Mouse (Mus musculus) limb, embryonic 11.5 days (tissue): ENCODE measurements around the gene Zfp691. TPM values are rescaled to one million over a fixed set of nuclear protein-coding genes. Genes with fewer than 3 reads are reported as not detected.

Source experiments
- ATAC-seq: fragments of 200-750 bp; cut with Nextera tagmentation; 2 replicates; pipeline ENCODE4 v1.8.0; 2017; ENCODE audit warnings: low read depth; ENCODE audit not compliant: insufficient number of reproducible peaks, low FRiP score, low TSS enrichment
- DNase-seq: peaks from one replicate; pipeline ENCODE4 v3.0.0-alpha.2; 2015; ENCODE audit warnings: low spot score
- H3K27ac ChIP-seq: fragments of 300-500 bp; sonication (generic); replicated peaks from 2 replicates; pipeline ENCODE4 v1.5.1; 2014; ENCODE audit warnings: low read depth, mild to moderate bottlenecking, low read length
- H3K27me3 ChIP-seq: fragments of 300-500 bp; sonication (generic); 2 replicates; pipeline ENCODE4 v1.6.1; 2014; ENCODE audit warnings: mild to moderate bottlenecking, low read length, mixed read lengths; ENCODE audit not compliant: control insufficient read depth, insufficient read depth
- H3K36me3 ChIP-seq: fragments of 300-500 bp; sonication (generic); 2 replicates; pipeline ENCODE4 v1.6.1; 2014; ENCODE audit warnings: mild to moderate bottlenecking, low read length, moderate library complexity, mixed read lengths; ENCODE audit not compliant: control insufficient read depth, insufficient read depth
- H3K4me1 ChIP-seq: fragments of 300-500 bp; sonication (generic); 2 replicates; pipeline ENCODE4 v1.6.1; 2014; ENCODE audit warnings: low read length, mixed read lengths; ENCODE audit not compliant: control insufficient read depth, insufficient read depth
- H3K4me2 ChIP-seq: fragments of 300-500 bp; sonication (generic); 2 replicates; pipeline ENCODE4 v1.6.1; 2014; ENCODE audit warnings: low read depth, mild to moderate bottlenecking, moderate library complexity; ENCODE audit not compliant: severe bottlenecking
- H3K4me3 ChIP-seq: fragments of 300-500 bp; sonication (generic); 2 replicates; pipeline ENCODE4 v1.5.1; 2014; ENCODE audit warnings: low read depth, low read length
- H3K9ac ChIP-seq: fragments of 300-500 bp; sonication (generic); 2 replicates; pipeline ENCODE4 v1.6.1; 2014; ENCODE audit warnings: mild to moderate bottlenecking, low read length
- H3K9me3 ChIP-seq: fragments of 300-500 bp; sonication (generic); 2 replicates; pipeline ENCODE4 v1.6.1; 2016; ENCODE audit warnings: low read length; ENCODE audit not compliant: control insufficient read depth
- whole genome bisulfite sequencing: fragments of 180-500 bp; shearing (Covaris S2); extraction: QIAGEN DNeasy Blood & Tissue Kit; methylation state at CpG from one replicate; pipeline ENCODE4 v1.1.7; 2014; 5-methylcytosine and 5-hydroxymethylcytosine counted together
- polyA plus RNA-seq: library from polyadenylated mRNA; unstranded; fragments of >200 nt; fragmentation: Nextera tagmentation; extraction: Ambion mirVana; gene quantifications from 2 replicates; pipeline ENCODE4 v1.2.1, GENCODE M21; 2014

Zfp691 gene
- polyA plus RNA-seq, 1 experiment from 2014 or later: 10.0 TPM

- WGBS: 50% methylated on average over 3 of the region's 3 CpGs
- H3K27ac ChIP-seq: no peak overlapping the region
- peaks cover 17% of the 10 kb centered on the region; the same call in 1 of the 2 replicates for H3K36me3 ChIP-seq
- H3K4me1 ChIP-seq: 0 out of 2 replicates have a peak, but pooled peaks cover 3% of the 10 kb centered on the region
- DNase-seq: peak; percentile 58
- no peak overlapping the region for H3K9ac ChIP-seq
- no peaks in the 10 kb centered on the region for H3K27me3 ChIP-seq
- H3K4me2 ChIP-seq: no peak overlapping the region
- no peak for ATAC-seq
- H3K9me3 ChIP-seq: no peaks in the 10 kb centered on the region; the same call in 1 of the 2 replicates
- no peak overlapping the region for H3K4me3 ChIP-seq
Observed at GRCm38 (mm10) chr4:119140126-119140525, 33.9 kb downstream of the Zfp691 start.

- no peak overlapping the region for H3K27ac ChIP-seq
- H3K4me3 ChIP-seq: no peak overlapping the region
- H3K9me3 ChIP-seq: no peaks in the 10 kb centered on the region
- no peak overlapping the region for H3K4me2 ChIP-seq
- 0 out of 2 replicates have a peak, but pooled peaks cover 3% of the 10 kb centered on the region for H3K4me1 ChIP-seq
- no peak for DNase-seq
- peaks cover 23% of the 10 kb centered on the region for H3K36me3 ChIP-seq
- ATAC-seq: no peak
- H3K9ac ChIP-seq: no peak overlapping the region
- 73% methylated on average over 8 of the region's 8 CpGs for WGBS
- H3K27me3 ChIP-seq: no peaks in the 10 kb centered on the region
Observed at GRCm38 (mm10) chr4:119138776-119139175, 35.2 kb downstream of the Zfp691 start.

DNA sequence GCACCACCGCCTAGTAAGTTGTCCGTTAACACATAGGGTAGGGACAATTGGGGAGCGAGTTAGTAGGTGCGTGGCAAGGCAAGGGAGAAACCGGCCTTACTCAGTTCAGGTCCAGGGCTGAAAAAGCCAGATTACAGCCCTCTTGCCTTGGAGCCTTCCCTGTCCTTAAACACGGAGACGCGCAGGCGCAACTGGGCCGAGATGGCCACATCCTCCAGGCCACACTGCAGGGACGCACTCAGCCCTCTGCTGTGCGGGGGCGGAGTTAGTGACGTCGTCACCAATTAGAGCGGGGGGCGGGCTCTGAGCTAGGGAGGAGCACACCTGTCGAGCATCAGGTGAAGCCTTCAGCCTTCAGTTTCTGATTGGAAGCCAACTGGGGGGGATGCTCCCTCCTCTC, 35.8 kb downstream of the Zfp691 start:
- Histone ChIP-seq H3K4me2 (peak overlapping the region; percentile 11), H3K9ac (peak overlapping the region; percentile 27; the same call in 1 of the 2 replicates), H3K27ac (no peak overlapping the region), H3K4me3 (no peak overlapping the region), H3K4me1 (0 out of 2 replicates have a peak, but pooled peaks cover 3% of the 10 kb centered on the region), H3K9me3 (no peaks in the 10 kb centered on the region), H3K27me3 (no peaks in the 10 kb centered on the region), H3K36me3 (peaks cover 28% of the 10 kb centered on the region)
- 8% methylated on average over 18 of the region's 18 CpGs for WGBS
- ATAC-seq: peak; percentile 72; the same call in 1 of the 2 replicates
- peak; percentile 78 for DNase-seq

GRCm38 (mm10) chr4:119137313-119137712, 36.7 kb downstream of the Zfp691 start:
- H3K4me2 ChIP-seq: no peak overlapping the region
- no peak overlapping the region for H3K4me3 ChIP-seq
- ATAC-seq (no peak), DNase-seq (no peak)
- H3K9ac ChIP-seq: no peak overlapping the region
- no peaks in the 10 kb centered on the region for H3K27me3 ChIP-seq
- H3K36me3 ChIP-seq: peaks cover 36% of the 10 kb centered on the region
- H3K4me1 ChIP-seq: no peaks in the 10 kb centered on the region
- 82% methylated on average over 8 of the region's 8 CpGs for WGBS
- H3K27ac ChIP-seq: no peak overlapping the region
- no peaks in the 10 kb centered on the region for H3K9me3 ChIP-seq

GRCm38 (mm10) chr4:119133860-119134259, 40.1 kb downstream of the Zfp691 start:
- H3K9me3 ChIP-seq: no peaks in the 10 kb centered on the region
- H3K27ac ChIP-seq: no peak overlapping the region
- no peak overlapping the region for H3K4me2 ChIP-seq
- ATAC-seq (no peak), DNase-seq (no peak)
- peaks cover 46% of the 10 kb centered on the region for H3K36me3 ChIP-seq
- no peak overlapping the region for H3K9ac ChIP-seq
- H3K4me1 ChIP-seq: no peaks in the 10 kb centered on the region
- H3K27me3 ChIP-seq: no peaks in the 10 kb centered on the region
- H3K4me3 ChIP-seq: no peak overlapping the region
- 94% methylated on average over 13 of the region's 13 CpGs for WGBS

DNA sequence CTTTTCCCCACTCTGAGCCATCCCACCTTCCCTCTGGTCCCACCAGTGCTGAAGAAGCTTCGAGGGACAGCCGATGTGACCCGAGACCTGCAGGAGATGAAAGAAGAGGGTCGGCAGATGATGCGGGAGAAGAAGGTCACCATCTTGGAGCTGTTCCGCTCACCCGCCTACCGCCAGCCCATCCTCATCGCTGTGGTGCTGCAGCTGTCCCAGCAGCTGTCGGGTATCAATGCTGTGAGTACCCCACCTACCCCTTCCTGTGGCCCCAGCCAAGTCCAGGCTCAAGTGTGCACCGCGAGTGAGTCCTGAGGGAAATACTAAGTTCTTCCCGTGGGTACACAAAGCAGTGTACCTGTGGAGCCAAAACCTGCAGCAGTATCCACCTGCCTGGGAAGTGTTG, 40.7 kb downstream of the Zfp691 start:
- Histone ChIP-seq H3K27ac (no peak overlapping the region), H3K4me2 (no peak overlapping the region), H3K4me3 (no peak overlapping the region), H3K9ac (no peak overlapping the region), H3K4me1 (no peaks in the 10 kb centered on the region), H3K36me3 (peaks cover 46% of the 10 kb centered on the region), H3K27me3 (no peaks in the 10 kb centered on the region), H3K9me3 (no peaks in the 10 kb centered on the region)
- WGBS: 89% methylated on average over 13 of the region's 13 CpGs
- DNase-seq (no peak), ATAC-seq (no peak)

GRCm38 (mm10) chr4:119131189-119131910, 42.6 kb downstream of the Zfp691 start:
- H3K27ac ChIP-seq: no peak overlapping the region
- DNase-seq (no peak), ATAC-seq (no peak)
- H3K4me1 ChIP-seq: no peaks in the 10 kb centered on the region
- 88% methylated on average over 8 of the region's 8 CpGs for WGBS
- no peaks in the 10 kb centered on the region for H3K9me3 ChIP-seq
- H3K9ac ChIP-seq: no peak overlapping the region
- peaks cover 47% of the 10 kb centered on the region for H3K36me3 ChIP-seq
- H3K27me3 ChIP-seq: no peaks in the 10 kb centered on the region
- H3K4me2 ChIP-seq: no peak overlapping the region
- H3K4me3 ChIP-seq: no peak overlapping the region

- Histone ChIP-seq H3K27me3 (no peaks in the 10 kb centered on the region), H3K9me3 (no peaks in the 10 kb centered on the region), H3K9ac (no peak overlapping the region), H3K27ac (no peak overlapping the region), H3K4me1 (no peaks in the 10 kb centered on the region), H3K4me3 (no peak overlapping the region), H3K4me2 (no peak overlapping the region), H3K36me3 (peaks cover 33% of the 10 kb centered on the region)
- ATAC-seq (no peak), DNase-seq (no peak)
- WGBS: 87% methylated on average over 1 of the region's 1 CpGs
Observed at GRCm38 (mm10) chr4:119129096-119129495, 44.9 kb downstream of the Zfp691 start.
